Mouse (Mus musculus) MEL (cell line): ENCODE data around the gene Ugt1a2. TPM values are rescaled to one million over a fixed set of nuclear protein-coding genes. Genes with fewer than 3 reads are reported as not detected.

Experiments used
- DNase-seq: peaks from one replicate; pipeline ENCODE4 v3.0.0; 2011; ENCODE audit warnings: low read depth, low spot score
- H3K27ac ChIP-seq: 2 replicates; pipeline ENCODE4 v1.5.1; 2012; ENCODE audit warnings: low read depth, mild to moderate bottlenecking, control low read depth, low read length, moderate library complexity; ENCODE audit not compliant: control insufficient read depth
- H3K27me3 ChIP-seq, 2 experiments: fragments of 150-350 bp in 1 of 2; sonication (generic) in 1 of 2; 2 replicates each; pipeline ENCODE4 v1.6.1; 2012; ENCODE audit warnings: low read length in 2 of 2, mild to moderate bottlenecking in 2 of 2, improper control_type of control experiment in 1 of 2, moderate library complexity in 1 of 2; ENCODE audit not compliant: insufficient read depth in 2 of 2, control insufficient read depth in 1 of 2
- H3K36me3 ChIP-seq, 2 experiments: 2 replicates each; pipeline ENCODE4 v1.6.1; 2012 to 2014; ENCODE audit warnings: low read length in 2 of 2, improper control_type of control experiment in 1 of 2, inconsistent platforms in 1 of 2, mild to moderate bottlenecking in 1 of 2; ENCODE audit not compliant: insufficient read depth in 2 of 2, control insufficient read depth in 1 of 2
- H3K4me1 ChIP-seq, 2 experiments: fragments of 150-350 bp in 1 of 2; sonication (generic) in 1 of 2; 2 replicates each; pipeline ENCODE4 v1.6.1; 2012; ENCODE audit warnings: low read length in 2 of 2, improper control_type of control experiment in 1 of 2, mild to moderate bottlenecking in 1 of 2; ENCODE audit not compliant: insufficient read depth in 2 of 2, control insufficient read depth in 1 of 2
- H3K4me3 ChIP-seq, 2 experiments: fragments of 150-350 bp in 1 of 2; sonication (generic) in 1 of 2; 2 replicates each; pipeline ENCODE4 v1.5.1; 2012; ENCODE audit warnings: low read depth in 2 of 2, low read length in 2 of 2, mild to moderate bottlenecking in 2 of 2, moderate library complexity in 2 of 2, control low read depth in 1 of 2, improper control_type of control experiment in 1 of 2; ENCODE audit not compliant: control insufficient read depth in 1 of 2, insufficient read depth in 1 of 2
- H3K79me2 ChIP-seq: 2 replicates; pipeline ENCODE4 v1.6.1; 2012; ENCODE audit warnings: mild to moderate bottlenecking, low read length, moderate library complexity; ENCODE audit not compliant: control insufficient read depth, poor library complexity, insufficient read depth
- H3K9ac ChIP-seq: 2 replicates; pipeline ENCODE4 v1.6.1; 2012; ENCODE audit warnings: low read depth, mild to moderate bottlenecking, control low read depth, low read length, moderate library complexity; ENCODE audit not compliant: control insufficient read depth, poor library complexity, severe bottlenecking
- H3K9me3 ChIP-seq: fragments of 150-350 bp; sonication (generic); replicated peaks from 2 replicates; pipeline ENCODE4 v1.6.1; 2012; ENCODE audit warnings: mild to moderate bottlenecking, low read length, improper control_type of control experiment, moderate library complexity; ENCODE audit not compliant: insufficient read depth
- CHD2 ChIP-seq: IDR thresholded peaks from 2 replicates; pipeline ENCODE4 v1.6.1; 2011; ENCODE audit warnings: low read length, improper control_type of control experiment
- CTCF ChIP-seq, 3 experiments: IDR thresholded peaks in 2 of 3; conservative IDR thresholded peaks in 1 of 3; 2 replicates each; pipeline ENCODE4 v1.5.1; 2011 to 2012; ENCODE audit warnings: low read length in 3 of 3, low read depth in 2 of 3, mild to moderate bottlenecking in 2 of 3, improper control_type of control experiment in 1 of 3, inconsistent platforms in 1 of 3, mixed read lengths in 1 of 3, moderate library complexity in 1 of 3; ENCODE audit not compliant: control insufficient read depth in 1 of 3, insufficient read depth in 1 of 3, poor library complexity in 1 of 3, severe bottlenecking in 1 of 3
- ELF1 ChIP-seq: IDR thresholded peaks from 2 replicates; pipeline ENCODE4 v1.6.1; 2014; ENCODE audit warnings: low read depth, mild to moderate bottlenecking, inconsistent platforms, low read length, improper control_type of control experiment, moderate library complexity
- GABPA ChIP-seq: IDR thresholded peaks from 2 replicates; pipeline ENCODE4 v1.6.1; 2012; ENCODE audit warnings: low read depth, mild to moderate bottlenecking, inconsistent platforms, low read length, improper control_type of control experiment, moderate library complexity
- GATA1 ChIP-seq: IDR thresholded peaks from 2 replicates; pipeline ENCODE4 v1.6.1; 2011; ENCODE audit warnings: low read depth, low read length, improper control_type of control experiment
- HCFC1 ChIP-seq: IDR thresholded peaks from 2 replicates; pipeline ENCODE4 v1.6.1; 2012; ENCODE audit warnings: low read depth, mild to moderate bottlenecking, inconsistent platforms, low read length, improper control_type of control experiment, moderate library complexity
- KAT2A ChIP-seq: conservative IDR thresholded peaks from 2 replicates; pipeline ENCODE4 v1.6.1; 2012; ENCODE audit warnings: low read depth, low read length, improper control_type of control experiment, inconsistent platforms
- MAX ChIP-seq: IDR thresholded peaks from 2 replicates; pipeline ENCODE4 v1.6.1; 2011; ENCODE audit warnings: low read length, improper control_type of control experiment
- POLR2A ChIP-seq, 2 experiments: IDR thresholded peaks; 2 replicates each; pipeline ENCODE4 v1.6.1; 2011 to 2012; ENCODE audit warnings: low read length in 2 of 2, mild to moderate bottlenecking in 2 of 2, control low read depth in 1 of 2, improper control_type of control experiment in 1 of 2, low read depth in 1 of 2, moderate library complexity in 1 of 2; ENCODE audit not compliant: control insufficient read depth in 1 of 2, insufficient read depth in 1 of 2, poor library complexity in 1 of 2
- POLR2AphosphoS2 ChIP-seq: IDR thresholded peaks from 2 replicates; pipeline ENCODE4 v1.6.1; 2011; ENCODE audit warnings: low read length, improper control_type of control experiment
- POLR2AphosphoS5 ChIP-seq: IDR thresholded peaks from 2 replicates; pipeline ENCODE4 v1.6.1; 2012; ENCODE audit warnings: low read depth, borderline replicate concordance, mild to moderate bottlenecking, inconsistent platforms, low read length, moderate library complexity, mixed read lengths
- RAD21 ChIP-seq: IDR thresholded peaks from 2 replicates; pipeline ENCODE4 v1.6.1; 2011; ENCODE audit warnings: mild to moderate bottlenecking, low read depth, low read length, improper control_type of control experiment
- RCOR1 ChIP-seq: IDR thresholded peaks from 2 replicates; pipeline ENCODE4 v1.6.1; 2012; ENCODE audit warnings: low read depth, mild to moderate bottlenecking, inconsistent platforms, low read length, improper control_type of control experiment
- SMC3 ChIP-seq: IDR thresholded peaks from 2 replicates; pipeline ENCODE4 v1.6.1; 2011; ENCODE audit warnings: low read depth, low read length, improper control_type of control experiment
- TAL1 ChIP-seq: IDR thresholded peaks from 2 replicates; pipeline ENCODE4 v1.6.1; 2012; ENCODE audit warnings: mild to moderate bottlenecking, inconsistent platforms, low read length, moderate library complexity, mixed read lengths
- TBP ChIP-seq: IDR thresholded peaks from 2 replicates; pipeline ENCODE4 v1.8.0; 2011; ENCODE audit warnings: low read depth, low read length, improper control_type of control experiment
- TCF12 ChIP-seq: IDR thresholded peaks from 2 replicates; pipeline ENCODE4 v1.6.1; 2014; ENCODE audit warnings: low read depth, mild to moderate bottlenecking, inconsistent platforms, low read length, improper control_type of control experiment, moderate library complexity
- USF2 ChIP-seq, 2 experiments: IDR thresholded peaks; 2 replicates each; pipeline ENCODE4 v1.6.1; 2011 to 2012; ENCODE audit warnings: improper control_type of control experiment in 2 of 2, low read length in 2 of 2, borderline replicate concordance in 1 of 2, inconsistent platforms in 1 of 2, low read depth in 1 of 2, mild to moderate bottlenecking in 1 of 2; ENCODE audit not compliant: insufficient read depth in 1 of 2
- ZMIZ1 ChIP-seq: IDR thresholded peaks from 2 replicates; pipeline ENCODE4 v1.6.1; 2012; ENCODE audit warnings: low read depth, mild to moderate bottlenecking, inconsistent platforms, low read length, improper control_type of control experiment, moderate library complexity
- polyA plus RNA-seq, 2 experiments: library from polyadenylated mRNA; stranded (reverse) in 1 of 2; unstranded in 1 of 2; fragments of >175 nt in 1 of 2; fragments of >200 nt in 1 of 2; gene quantifications; 2 replicates each; pipeline versions ENCODE4 v1.2.1 to v1.2.4; 2012; ENCODE audit warnings: low replicate concordance in 2 of 2, low read depth in 1 of 2; ENCODE audit not compliant: insufficient read length in 2 of 2, insufficient read depth in 1 of 2, missing spikeins in 1 of 2
- total RNA-seq: library from RNA; depleted of rRNA; stranded (reverse); fragments of 300-350 nt; gene quantifications from 2 replicates; pipeline ENCODE4 v1.2.3, GENCODE M21; 2012

Ugt1a2 gene
- total and polyA plus RNA-seq, 3 experiments, result not detected

- no peak for DNase-seq
- no peaks in the 10 kb centered on the region for H3K79me2 ChIP-seq
- H3K9ac ChIP-seq, result no peak overlapping the region
- peaks cover 7 to 17% of the 10 kb centered on the region in 2 experiments for H3K4me1 ChIP-seq
- no peaks in the 10 kb centered on the region for H3K9me3 ChIP-seq
- H3K27me3 ChIP-seq, result no peaks in the 10 kb centered on the region
- TF ChIP-seq HCFC1 (no peak), POLR2AphosphoS5 (no peak), MAX (no peak), GABPA (no peak), TBP (no peak), TCF12 (no peak), TAL1 (no peak), SMC3 (no peak), RAD21 (no peak), CHD2 (no peak), ELF1 (no peak), USF2 (IDR thresholded peaks at IDR 0.05; ENCODE audit: borderline replicate concordance in 1 of 2, insufficient read depth in 1 of 2, low read depth in 1 of 2, low read length in 2 of 2) (no peak)
- peaks cover 24 to 34% of the 10 kb centered on the region in 2 experiments for H3K36me3 ChIP-seq
- H3K4me3 ChIP-seq, result no peak overlapping the region
- no peak overlapping the region for H3K27ac ChIP-seq
These were observed 64.5 kb downstream of the Ugt1a2 start for GRCm38 (mm10) chr1:88264869-88265240.

- no peak for TF ChIP-seq RCOR1
- TF ChIP-seq KAT2A, result no peak
- TF ChIP-seq POLR2AphosphoS2, result no peak
- no peak for TF ChIP-seq MAX
- TF ChIP-seq ZMIZ1, result no peak
- Histone ChIP-seq H3K4me3 (no peak overlapping the region), H3K27me3 (no peaks in the 10 kb centered on the region), H3K36me3 (peaks cover 21 to 34% of the 10 kb centered on the region in 2 experiments), H3K79me2 (no peaks in the 10 kb centered on the region), H3K4me1 (peaks cover 7 to 17% of the 10 kb centered on the region in 2 experiments), H3K9ac (no peak overlapping the region), H3K9me3 (no peaks in the 10 kb centered on the region), H3K27ac (no peak overlapping the region)
- no peak for DNase-seq
These were observed 65.7 kb downstream of the Ugt1a2 start for GRCm38 (mm10) chr1:88266123-88266522.

- Histone ChIP-seq H3K79me2 (no peaks in the 10 kb centered on the region), H3K9me3 (no peaks in the 10 kb centered on the region), H3K36me3 (peaks cover 8 to 37% of the 10 kb centered on the region in 2 experiments), H3K4me3 (no peak overlapping the region), H3K27me3 (no peaks in the 10 kb centered on the region), H3K9ac (no peak overlapping the region), H3K4me1 (peaks cover 3 to 6% of the 10 kb centered on the region in 2 experiments), H3K27ac (no peak overlapping the region)
- DNase-seq, result no peak
- TF ChIP-seq CTCF (IDR thresholded peaks at IDR 0.05 in 2 of 3, conservative IDR thresholded peaks at IDR 0.05 in 1 of 3; ENCODE audit: control insufficient read depth in 1 of 3, insufficient read depth in 1 of 3, low read depth in 2 of 3, low read length in 3 of 3, poor library complexity in 1 of 3, severe bottlenecking in 1 of 3) (no peak), POLR2A (IDR thresholded peaks at IDR 0.05; ENCODE audit: control insufficient read depth in 1 of 2, insufficient read depth in 1 of 2, low read depth in 1 of 2, low read length in 2 of 2, poor library complexity in 1 of 2) (no peak), POLR2AphosphoS5 (0 out of 2 replicates have a peak, but pooled peaks have one; percentile 53), GATA1 (no peak)
These were observed 67.1 kb downstream of the Ugt1a2 start for GRCm38 (mm10) chr1:88267489-88267888.
